Mouse (Mus musculus): ENCODE data around the gene Camkmt. TPM values are rescaled to one million over a fixed set of nuclear protein-coding genes. Genes with fewer than 3 reads are reported as not detected.

Gene Camkmt
- polyA plus RNA-seq, 1 experiment, result 4.8 TPM

GRCm38 (mm10) chr17:85455063-85455462 is 364.7 kb downstream of the Camkmt start:
- Histone ChIP-seq H3K4me1 (ENCODE audit: control insufficient read depth, insufficient read depth, low read length) (no peaks in the 10 kb centered on the region), H3K4me3 (ENCODE audit: insufficient read depth, low read length) (no peak overlapping the region), H3K27ac (ENCODE audit: insufficient read depth, low read length) (no peak overlapping the region)
- TF ChIP-seq POLR2A (IDR thresholded peaks at IDR 0.05; ENCODE audit: low read depth, low read length) (no peak), CTCF (IDR thresholded peaks at IDR 0.05; ENCODE audit: borderline replicate concordance, insufficient read depth, low read length) (no peak)

- TF ChIP-seq CTCF (IDR thresholded peaks at IDR 0.05; ENCODE audit: borderline replicate concordance, insufficient read depth, low read length) (no peak), POLR2A (IDR thresholded peaks at IDR 0.05; ENCODE audit: low read depth, low read length) (no peak)
- Histone ChIP-seq H3K27ac (ENCODE audit: insufficient read depth, low read length) (no peak overlapping the region), H3K4me1 (ENCODE audit: control insufficient read depth, insufficient read depth, low read length) (no peaks in the 10 kb centered on the region), H3K4me3 (ENCODE audit: insufficient read depth, low read length) (no peak overlapping the region)
These were observed 367.7 kb downstream of the Camkmt start for GRCm38 (mm10) chr17:85458075-85458474.

- H3K27ac ChIP-seq (ENCODE audit: insufficient read depth, low read length), result no peak overlapping the region
- no peaks in the 10 kb centered on the region for H3K4me1 ChIP-seq (ENCODE audit: control insufficient read depth, insufficient read depth, low read length)
- H3K4me3 ChIP-seq (ENCODE audit: insufficient read depth, low read length), result no peak overlapping the region
- TF ChIP-seq POLR2A (IDR thresholded peaks at IDR 0.05; ENCODE audit: low read depth, low read length), result no peak
- no peak for TF ChIP-seq CTCF (IDR thresholded peaks at IDR 0.05; ENCODE audit: borderline replicate concordance, insufficient read depth, low read length)
These were observed 368.2 kb downstream of the Camkmt start for GRCm38 (mm10) chr17:85458589-85458988.

- no peak overlapping the region for H3K4me3 ChIP-seq (ENCODE audit: insufficient read depth, low read length)
- no peak overlapping the region for H3K27ac ChIP-seq (ENCODE audit: insufficient read depth, low read length)
- no peak for TF ChIP-seq CTCF (IDR thresholded peaks at IDR 0.05; ENCODE audit: borderline replicate concordance, insufficient read depth, low read length)
- no peak for TF ChIP-seq POLR2A (IDR thresholded peaks at IDR 0.05; ENCODE audit: low read depth, low read length)
- H3K4me1 ChIP-seq (ENCODE audit: control insufficient read depth, insufficient read depth, low read length), result no peaks in the 10 kb centered on the region
These were observed 371.2 kb downstream of the Camkmt start for GRCm38 (mm10) chr17:85461577-85461976.

- no peak overlapping the region for H3K4me3 ChIP-seq (ENCODE audit: insufficient read depth, low read length)
- TF ChIP-seq POLR2A (IDR thresholded peaks at IDR 0.05; ENCODE audit: low read depth, low read length) (no peak), CTCF (IDR thresholded peaks at IDR 0.05; ENCODE audit: borderline replicate concordance, insufficient read depth, low read length) (no peak)
- H3K27ac ChIP-seq (ENCODE audit: insufficient read depth, low read length), result no peak overlapping the region
- no peaks in the 10 kb centered on the region for H3K4me1 ChIP-seq (ENCODE audit: control insufficient read depth, insufficient read depth, low read length)
These were observed 373.4 kb downstream of the Camkmt start for GRCm38 (mm10) chr17:85463497-85464392.

GRCm38 (mm10) chr17:85464466-85465411 is 374.4 kb downstream of the Camkmt start:
- no peak for TF ChIP-seq POLR2A (IDR thresholded peaks at IDR 0.05; ENCODE audit: low read depth, low read length)
- no peak for TF ChIP-seq CTCF (IDR thresholded peaks at IDR 0.05; ENCODE audit: borderline replicate concordance, insufficient read depth, low read length)
- H3K4me3 ChIP-seq (ENCODE audit: insufficient read depth, low read length), result no peak overlapping the region
- no peaks in the 10 kb centered on the region for H3K4me1 ChIP-seq (ENCODE audit: control insufficient read depth, insufficient read depth, low read length)
- H3K27ac ChIP-seq (ENCODE audit: insufficient read depth, low read length), result no peak overlapping the region

GRCm38 (mm10) chr17:85469776-85470175 is 379.4 kb downstream of the Camkmt start:
- Histone ChIP-seq H3K4me3 (ENCODE audit: insufficient read depth, low read length) (no peak overlapping the region), H3K27ac (ENCODE audit: insufficient read depth, low read length) (no peak overlapping the region), H3K4me1 (ENCODE audit: control insufficient read depth, insufficient read depth, low read length) (no peaks in the 10 kb centered on the region)
- no peak for TF ChIP-seq POLR2A (IDR thresholded peaks at IDR 0.05; ENCODE audit: low read depth, low read length)
- no peak for TF ChIP-seq CTCF (IDR thresholded peaks at IDR 0.05; ENCODE audit: borderline replicate concordance, insufficient read depth, low read length)

- TF ChIP-seq POLR2A (IDR thresholded peaks at IDR 0.05; ENCODE audit: low read depth, low read length) (no peak), CTCF (IDR thresholded peaks at IDR 0.05; ENCODE audit: borderline replicate concordance, insufficient read depth, low read length) (no peak)
- Histone ChIP-seq H3K4me1 (ENCODE audit: control insufficient read depth, insufficient read depth, low read length) (no peaks in the 10 kb centered on the region), H3K27ac (ENCODE audit: insufficient read depth, low read length) (no peak overlapping the region), H3K4me3 (ENCODE audit: insufficient read depth, low read length) (no peak overlapping the region)
These were observed 382.4 kb downstream of the Camkmt start for GRCm38 (mm10) chr17:85472687-85473202.

- H3K27ac ChIP-seq (ENCODE audit: insufficient read depth, low read length), result no peak overlapping the region
- no peak for TF ChIP-seq POLR2A (IDR thresholded peaks at IDR 0.05; ENCODE audit: low read depth, low read length)
- no peak for TF ChIP-seq CTCF (IDR thresholded peaks at IDR 0.05; ENCODE audit: borderline replicate concordance, insufficient read depth, low read length)
- no peaks in the 10 kb centered on the region for H3K4me1 ChIP-seq (ENCODE audit: control insufficient read depth, insufficient read depth, low read length)
- H3K4me3 ChIP-seq (ENCODE audit: insufficient read depth, low read length), result no peak overlapping the region
These were observed 382.9 kb downstream of the Camkmt start for GRCm38 (mm10) chr17:85473217-85473616.

Data from embryonic fibroblast, embryonic 13.5 days (primary cell).